Mouse (Mus musculus): ENCODE measurements around the gene Qars.

Gene Qars

DNA sequence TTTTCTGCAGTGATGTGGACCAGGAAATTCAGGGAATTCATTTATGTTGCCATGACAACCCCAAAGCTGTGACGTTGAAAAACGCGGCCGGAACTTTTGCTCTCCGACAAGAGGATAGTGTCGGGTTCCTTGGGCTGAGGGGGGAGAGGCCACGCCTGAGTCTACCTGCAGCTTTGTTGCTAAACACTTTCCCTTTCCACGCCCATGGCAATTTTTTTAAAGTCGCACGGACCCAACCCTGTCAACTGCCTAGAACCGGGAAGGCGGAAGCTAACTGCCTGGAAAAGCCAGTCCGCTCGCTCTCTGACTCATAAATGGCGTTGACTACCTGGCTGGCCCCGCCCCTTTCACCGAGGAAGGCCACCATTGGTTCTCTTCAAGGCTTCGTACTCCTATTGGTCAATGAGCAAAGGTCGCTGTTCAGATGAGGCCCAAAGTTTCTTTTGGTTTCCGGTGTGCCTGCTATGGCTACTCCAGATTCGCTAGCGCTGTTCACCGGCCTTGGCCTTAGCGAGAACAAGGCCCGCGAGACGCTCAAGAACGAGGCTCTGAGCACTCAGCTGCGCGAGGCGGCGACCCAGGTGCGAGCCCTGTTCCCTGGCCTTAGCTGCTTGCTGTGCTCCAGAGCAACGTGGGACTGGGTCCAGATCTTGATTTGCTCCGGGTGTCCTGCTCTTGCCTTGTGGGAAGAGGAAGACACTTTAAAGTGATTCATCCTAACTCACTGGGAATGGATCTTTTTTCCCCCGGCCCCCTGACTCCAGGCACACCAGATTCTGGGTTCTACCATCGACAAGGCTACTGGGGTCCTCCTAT lies at the start of gene Qars:
Gene Qars, plus strand, starts transcription at position 88 of the 816 bp plus-strand sequence.
- peak; percentile 97 for DNase-seq (ENCODE audit: low spot score)

DNA sequence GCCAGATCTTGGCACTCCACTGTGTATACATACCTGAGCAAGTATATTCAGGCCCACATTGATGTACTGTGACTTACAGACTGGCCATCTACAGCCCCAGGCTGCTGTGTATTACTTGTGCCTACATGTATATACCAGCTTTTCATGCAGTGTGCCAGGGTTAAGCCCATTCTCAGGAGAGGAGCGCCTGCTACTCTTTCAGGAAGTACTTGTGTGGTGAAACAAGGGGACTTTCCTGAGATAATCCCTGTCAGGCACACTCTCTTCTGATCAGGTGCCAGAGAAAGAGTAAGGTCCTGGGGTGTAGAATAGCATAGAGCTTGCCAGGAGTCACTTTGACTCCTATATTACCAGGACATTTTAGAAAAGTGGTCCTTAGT lies 47.6 kb upstream of the Qars start:
- DNase-seq (ENCODE audit: low spot score), result no peak

DNA sequence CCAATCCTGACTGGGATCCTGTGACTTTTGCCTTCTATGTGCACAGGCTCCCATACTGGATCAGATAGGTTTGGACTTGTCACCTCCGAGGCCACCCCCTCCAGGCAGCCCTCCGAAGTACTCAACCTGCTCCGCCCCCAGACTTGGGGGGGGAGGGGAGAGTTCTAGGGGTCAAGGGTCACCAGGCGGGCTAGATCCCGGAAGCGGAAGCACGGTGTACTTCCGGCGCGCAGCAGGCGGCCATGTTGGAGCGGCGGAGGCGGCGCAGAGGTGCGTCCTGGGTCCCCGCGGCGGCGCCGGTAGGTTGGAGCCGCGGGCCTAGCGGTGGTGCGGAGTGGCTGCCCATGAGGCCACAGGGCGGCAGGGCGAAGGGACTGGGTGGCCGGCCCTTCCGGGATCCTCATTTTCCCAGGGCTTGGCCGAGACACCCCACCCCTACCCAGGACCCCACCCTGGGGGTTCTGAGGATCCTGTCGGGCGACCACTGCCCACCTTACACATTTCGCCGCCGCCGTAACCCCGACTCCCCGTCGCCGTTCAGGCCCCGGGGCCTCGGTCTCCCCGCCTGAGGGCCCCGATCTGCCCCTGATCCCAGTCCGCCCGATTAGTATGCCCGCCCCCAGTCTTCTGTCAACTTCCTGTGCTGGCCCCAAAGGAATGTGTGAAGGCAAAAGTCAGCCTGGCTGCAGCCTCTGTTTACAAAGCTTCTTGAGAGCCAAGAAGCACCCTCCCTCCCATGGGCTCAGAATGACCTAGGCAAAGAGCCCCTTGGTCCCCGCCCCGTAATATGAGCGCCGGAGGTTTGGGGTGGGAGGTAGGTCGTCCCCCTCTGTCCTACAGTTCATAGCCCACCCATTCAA lies 47.0 kb upstream of the Qars start, which contains the start of gene Ccdc71:
Gene Ccdc71, plus strand, starts transcription at position 209 of the 860 bp plus-strand sequence.
- DNase-seq (ENCODE audit: low spot score), result peak; percentile 78

- DNase-seq (ENCODE audit: low spot score), result no peak
Measured at GRCm38 (mm10) chr9:108461181-108461631, 46.3 kb upstream of the Qars start, which contains the start of gene Klhdc8b. Klhdc8b (minus strand) TSS chr9:108461581.

DNA sequence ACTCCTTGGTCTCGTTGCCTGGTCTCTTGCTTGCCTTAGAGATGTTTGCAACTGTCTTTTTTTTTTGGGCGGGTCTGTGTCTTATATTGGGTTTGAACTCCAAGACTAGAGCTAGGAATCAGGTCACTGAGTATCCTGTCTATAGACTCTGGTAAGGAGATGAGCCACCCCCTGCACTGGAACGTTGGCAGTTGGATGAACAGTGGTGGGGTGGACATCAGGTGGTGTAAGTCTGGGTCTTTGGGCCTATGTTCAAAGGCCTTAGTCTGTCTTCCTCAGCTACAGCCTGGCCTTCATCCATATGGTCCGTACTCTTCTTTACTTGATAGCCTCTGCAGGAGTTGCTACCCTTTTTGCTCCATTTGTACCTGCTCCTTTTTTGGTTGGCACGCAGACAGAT lies 45.8 kb upstream of the Qars start:
- DNase-seq (ENCODE audit: low spot score), result no peak

DNA sequence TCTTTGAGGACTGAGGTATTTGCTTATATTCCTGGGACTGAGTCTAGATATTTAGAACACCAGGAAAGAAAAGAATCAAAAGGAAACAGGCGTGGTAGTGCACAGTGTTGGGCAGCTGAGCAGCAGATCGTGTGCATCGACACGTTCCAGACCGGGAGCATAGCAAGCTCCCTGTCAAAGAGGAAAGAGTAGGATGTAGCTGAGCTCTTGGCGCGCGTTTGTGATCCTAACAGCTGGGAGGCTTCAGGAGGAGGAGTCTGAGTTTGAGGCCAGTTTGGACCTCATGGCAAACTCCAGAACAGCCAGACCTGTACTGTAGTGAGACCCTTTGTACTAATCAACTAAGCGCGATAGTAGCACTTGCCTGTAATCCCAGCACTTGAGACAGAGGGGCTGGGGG lies 45.3 kb upstream of the Qars start:
- no peak for DNase-seq (ENCODE audit: low spot score)

DNA sequence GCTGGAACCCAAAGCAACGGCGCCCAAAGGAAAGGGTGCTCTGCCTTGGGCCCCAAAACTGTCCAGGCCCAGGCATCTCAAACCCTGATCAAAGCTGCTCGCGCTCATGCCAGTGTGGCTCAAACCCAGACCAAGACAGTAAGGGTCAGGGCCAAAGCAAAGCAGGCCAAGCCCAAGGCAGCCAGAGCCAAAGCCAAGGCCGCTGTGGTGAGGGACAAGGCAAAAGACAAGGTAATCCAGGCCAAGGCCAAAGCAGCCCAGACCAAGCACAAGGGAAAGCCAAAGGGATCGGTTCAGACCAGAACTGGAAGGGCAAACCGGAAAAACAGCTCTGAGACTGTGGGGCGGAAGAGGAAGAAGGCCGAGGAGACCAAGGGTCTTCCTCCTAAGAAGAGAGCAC lies 43.8 kb upstream of the Qars start:
- no peak for DNase-seq (ENCODE audit: low spot score)

GRCm38 (mm10) chr9:108466219-108466618 lies 41.3 kb upstream of the Qars start:
- no peak for DNase-seq (ENCODE audit: low spot score)

- DNase-seq (ENCODE audit: low spot score), result no peak
Measured at GRCm38 (mm10) chr9:108469430-108469829, 38.1 kb upstream of the Qars start.

DNA sequence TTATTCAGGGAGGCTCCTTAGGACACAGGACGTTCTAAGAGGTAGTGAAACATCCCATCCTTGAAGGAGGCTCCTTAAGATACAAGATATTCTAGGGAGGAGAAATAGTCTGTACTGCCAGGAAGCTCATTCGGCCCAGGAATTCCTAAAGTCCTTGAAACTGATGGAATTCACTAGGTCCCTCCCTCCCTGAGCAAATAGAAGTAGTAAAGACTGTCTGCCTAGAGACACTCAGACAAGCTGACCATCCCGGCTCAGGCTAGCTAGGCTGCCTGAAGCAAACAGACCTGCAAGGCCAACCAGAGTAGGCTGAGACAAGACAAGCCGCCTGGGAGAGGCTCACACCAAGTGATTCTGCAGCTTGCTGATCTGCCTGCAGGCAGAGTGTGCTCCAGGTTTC lies 37.7 kb upstream of the Qars start:
- no peak for DNase-seq (ENCODE audit: low spot score)

DNA sequence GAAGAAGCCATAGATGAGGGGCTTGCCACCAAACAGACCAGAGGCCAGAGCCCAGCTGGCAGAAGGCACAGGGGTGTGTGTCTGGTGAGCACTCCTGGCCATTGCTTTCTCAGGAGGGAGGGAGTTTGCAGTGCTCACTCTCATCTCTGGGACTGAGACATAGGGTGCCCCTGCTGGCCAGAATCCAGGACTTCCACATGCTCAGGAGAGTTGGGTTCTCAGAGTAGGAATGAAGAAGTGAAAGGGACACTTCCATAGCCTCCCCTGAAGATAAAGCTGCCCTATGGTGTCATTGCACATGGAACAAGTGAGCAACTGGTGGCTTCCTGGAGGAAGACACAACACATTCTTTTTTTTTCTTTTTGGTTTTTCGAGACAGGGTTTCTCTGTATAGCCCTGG lies 33.0 kb upstream of the Qars start:
- no peak for DNase-seq (ENCODE audit: low spot score)

DNA sequence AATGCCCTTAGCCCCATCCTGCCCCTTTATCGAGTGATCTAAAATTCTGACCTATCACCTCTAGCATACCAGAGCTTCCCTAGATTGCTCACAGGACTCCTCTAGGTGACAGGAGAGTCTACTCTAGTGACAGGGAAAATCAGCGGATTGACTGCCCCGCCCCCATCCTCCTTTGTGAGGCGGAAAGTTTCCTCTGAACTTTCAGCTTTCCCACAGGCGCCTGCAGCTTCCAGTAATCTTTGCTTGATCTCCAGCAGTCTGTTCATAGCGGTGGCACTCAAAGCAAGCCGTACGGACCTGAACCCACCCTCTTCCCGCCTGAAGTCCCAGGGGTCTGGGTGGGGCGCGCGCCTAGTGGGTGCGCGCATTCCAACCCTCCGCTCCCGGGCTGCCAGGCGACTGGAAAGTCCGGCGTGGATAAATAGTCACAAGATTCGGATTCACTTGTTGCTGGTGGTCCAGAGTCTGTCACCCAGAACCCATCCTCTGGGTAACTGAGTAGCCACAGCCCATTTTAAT lies 28.8 kb upstream of the Qars start:
- DNase-seq (ENCODE audit: low spot score), result no peak

- DNase-seq (ENCODE audit: low spot score), result no peak
Measured at GRCm38 (mm10) chr9:108479241-108479640, 28.3 kb upstream of the Qars start.

GRCm38 (mm10) chr9:108479721-108480351 lies 27.7 kb upstream of the Qars start, which contains the start of gene Lamb2:
Lamb2 (plus strand) TSS chr9:108479736.
- no peak for DNase-seq (ENCODE audit: low spot score)

- DNase-seq (ENCODE audit: low spot score), result no peak
Measured at GRCm38 (mm10) chr9:108480813-108481519, 26.5 kb upstream of the Qars start.

DNA sequence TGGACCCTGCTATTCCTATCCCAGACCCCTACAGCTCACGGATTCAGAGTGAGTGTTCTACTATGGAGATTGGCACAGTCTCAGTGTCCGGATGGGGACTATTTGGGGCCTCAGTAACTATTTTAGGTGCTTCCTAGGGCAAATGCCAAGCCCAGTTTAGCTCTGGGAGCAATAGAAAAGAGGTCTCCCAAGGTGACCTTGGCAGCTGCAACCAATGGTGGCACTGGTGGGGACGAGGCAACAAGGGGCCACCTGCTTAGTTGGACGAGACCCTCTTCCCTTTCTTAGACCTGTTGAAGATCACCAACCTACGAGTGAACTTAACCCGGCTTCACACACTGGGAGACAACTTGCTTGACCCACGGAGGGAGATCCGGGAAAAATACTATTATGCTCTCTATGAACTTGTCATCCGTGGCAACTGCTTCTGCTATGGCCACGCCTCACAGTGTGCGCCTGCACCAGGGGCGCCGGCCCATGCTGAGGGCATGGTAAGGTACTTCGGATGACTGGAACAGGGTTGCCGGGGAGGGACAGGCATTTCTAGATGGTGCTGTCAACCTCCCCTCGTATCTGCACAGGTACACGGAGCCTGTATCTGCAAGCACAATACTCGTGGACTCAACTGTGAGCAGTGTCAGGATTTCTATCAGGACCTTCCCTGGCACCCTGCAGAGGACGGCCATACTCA lies 25.8 kb upstream of the Qars start:
- no peak for DNase-seq (ENCODE audit: low spot score)

DNA sequence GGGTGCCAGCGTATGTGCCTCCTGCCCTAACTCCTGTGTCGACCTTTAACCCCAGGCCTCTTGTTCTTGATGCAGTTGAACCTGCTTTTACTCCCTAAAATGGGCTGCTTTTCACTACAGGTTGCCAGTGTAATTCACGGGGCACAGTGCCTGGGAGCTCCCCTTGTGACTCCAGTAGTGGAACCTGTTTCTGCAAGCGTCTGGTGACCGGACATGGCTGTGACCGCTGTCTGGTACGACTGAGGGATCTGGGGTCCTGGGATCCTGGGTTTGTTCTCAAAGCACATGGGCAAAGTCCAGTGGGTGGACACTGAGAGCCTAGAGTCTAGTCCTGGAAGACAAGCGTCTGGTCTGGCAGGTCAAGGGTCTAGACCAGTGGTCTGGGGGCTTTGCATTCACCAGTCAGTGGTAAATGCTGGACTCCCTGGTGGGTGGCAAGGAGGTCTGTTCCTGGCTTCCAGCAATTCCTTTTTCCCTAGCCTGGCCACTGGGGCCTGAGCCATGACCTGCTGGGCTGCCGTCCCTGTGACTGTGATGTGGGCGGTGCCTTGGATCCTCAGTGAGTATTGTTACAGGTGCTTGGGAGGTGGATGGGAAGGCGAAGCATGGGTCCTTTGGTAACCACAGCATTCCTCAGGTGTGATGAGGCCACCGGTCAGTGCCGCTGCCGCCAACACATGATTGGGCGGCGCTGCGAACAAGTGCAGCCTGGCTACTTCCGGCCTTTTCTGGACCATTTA lies 24.3 kb upstream of the Qars start:
- DNase-seq (ENCODE audit: low spot score), result no peak

GRCm38 (mm10) chr9:108484021-108484420 lies 23.5 kb upstream of the Qars start:
- DNase-seq (ENCODE audit: low spot score), result no peak

- DNase-seq (ENCODE audit: low spot score), result no peak
Measured at GRCm38 (mm10) chr9:108485301-108485875, 22.1 kb upstream of the Qars start.
